Mouse (Mus musculus): ENCODE measurements around the gene Olfr1358.
A peak's percentile ranks its signal among the peaks of the same experiment; 100 is the strongest.
"Not testable (repeated sequence)": the region's sequence is repeated elsewhere in the genome, so short reads cannot be mapped to it uniquely, and the experiment has no call there.

The Olfr1358 gene

GRCm38 (mm10) chr10:78517128-78517527 is at the start of gene Olfr1358:
TSS of gene Olfr1358 (plus strand) at chr10:78517428.
- no peak for DNase-seq (ENCODE audit: low read depth, low spot score)

GRCm38 (mm10) chr10:78467761-78468310 is 49.4 kb upstream of the Olfr1358 start:
- DNase-seq (ENCODE audit: low read depth, low spot score) = no peak

DNA sequence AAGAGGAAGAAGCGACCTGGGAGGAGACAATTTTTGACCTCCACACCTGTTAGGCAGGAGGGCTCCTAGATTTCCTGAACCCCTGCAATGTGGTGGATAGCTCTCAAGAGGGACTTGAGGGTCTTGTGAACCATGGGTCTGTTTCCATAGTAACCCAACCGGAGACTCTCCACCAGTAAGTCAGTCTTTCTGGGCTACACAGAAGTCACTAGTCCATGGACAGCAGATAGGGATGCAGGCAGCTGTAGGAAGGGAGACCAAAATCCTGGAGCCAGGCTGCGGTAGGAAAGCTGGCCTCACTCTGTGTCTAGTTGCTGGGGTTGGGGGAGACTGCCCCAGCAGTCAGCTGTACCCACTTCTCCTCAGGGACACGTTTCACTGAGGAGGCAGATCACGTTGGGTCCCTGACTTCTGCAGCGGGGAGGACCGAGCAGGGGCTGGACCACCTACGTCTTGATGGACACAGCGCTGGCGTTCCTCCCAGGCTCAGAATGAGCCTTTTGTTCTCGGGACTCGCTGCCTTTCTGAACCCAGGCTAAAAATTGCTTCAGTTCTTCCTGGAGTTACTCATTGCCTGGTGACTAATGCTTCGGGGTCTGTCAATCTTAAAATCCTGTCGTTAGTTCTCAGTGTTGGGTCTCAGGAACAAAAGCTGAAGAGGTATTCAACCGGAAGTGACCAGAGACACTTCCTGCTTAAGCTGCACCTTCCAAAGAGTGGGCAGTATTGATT is 46.5 kb upstream of the Olfr1358 start:
- no peak for DNase-seq (ENCODE audit: low read depth, low spot score)

DNA sequence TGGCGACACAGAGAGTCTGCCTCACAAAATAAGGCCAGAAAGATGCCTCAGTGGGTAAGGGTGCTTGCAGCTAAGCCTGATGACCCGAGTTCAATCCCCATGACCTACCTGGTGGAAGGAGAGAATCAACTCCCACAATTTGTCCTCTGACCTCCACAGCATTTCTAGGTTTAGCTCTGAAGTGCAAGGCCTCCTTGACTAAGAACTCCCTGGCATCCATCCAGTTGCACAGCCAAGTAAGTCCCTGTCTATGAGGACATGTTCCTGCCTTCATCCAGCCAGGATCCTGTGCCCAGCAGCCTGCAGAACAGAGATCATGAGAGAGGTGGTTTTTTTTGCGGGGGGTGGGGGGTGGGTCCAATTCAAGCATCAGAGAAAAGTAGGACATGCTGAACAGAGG is 45.2 kb upstream of the Olfr1358 start:
- DNase-seq (ENCODE audit: low read depth, low spot score) = no peak

DNA sequence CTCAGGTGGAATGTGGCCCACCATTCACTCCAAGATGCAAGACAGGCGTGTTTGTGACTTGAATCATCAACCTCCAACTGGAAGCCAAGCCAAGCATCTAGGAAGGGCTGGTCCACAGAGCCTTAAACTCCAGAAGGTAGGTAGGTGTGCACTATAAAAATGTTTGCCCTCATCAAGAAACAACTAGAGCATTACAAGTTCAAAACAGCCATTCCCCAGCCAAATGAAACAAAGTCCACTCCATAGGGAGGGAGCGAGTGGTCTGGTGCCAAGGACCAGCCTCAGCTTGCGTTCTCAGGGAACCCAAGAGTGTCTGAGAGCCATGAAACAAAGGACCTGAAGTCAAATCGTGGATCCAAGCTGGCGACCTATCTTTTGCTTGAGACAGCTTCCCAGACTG is 43.8 kb upstream of the Olfr1358 start:
- DNase-seq (ENCODE audit: low read depth, low spot score) = no peak

GRCm38 (mm10) chr10:78474759-78475158 is 42.5 kb upstream of the Olfr1358 start:
- DNase-seq (ENCODE audit: low read depth, low spot score) = no peak

GRCm38 (mm10) chr10:78476821-78477220 is 40.4 kb upstream of the Olfr1358 start:
- DNase-seq (ENCODE audit: low read depth, low spot score) = no peak

- no peak for DNase-seq (ENCODE audit: low read depth, low spot score)
Measured at GRCm38 (mm10) chr10:78480954-78481927, 36.0 kb upstream of the Olfr1358 start.

DNA sequence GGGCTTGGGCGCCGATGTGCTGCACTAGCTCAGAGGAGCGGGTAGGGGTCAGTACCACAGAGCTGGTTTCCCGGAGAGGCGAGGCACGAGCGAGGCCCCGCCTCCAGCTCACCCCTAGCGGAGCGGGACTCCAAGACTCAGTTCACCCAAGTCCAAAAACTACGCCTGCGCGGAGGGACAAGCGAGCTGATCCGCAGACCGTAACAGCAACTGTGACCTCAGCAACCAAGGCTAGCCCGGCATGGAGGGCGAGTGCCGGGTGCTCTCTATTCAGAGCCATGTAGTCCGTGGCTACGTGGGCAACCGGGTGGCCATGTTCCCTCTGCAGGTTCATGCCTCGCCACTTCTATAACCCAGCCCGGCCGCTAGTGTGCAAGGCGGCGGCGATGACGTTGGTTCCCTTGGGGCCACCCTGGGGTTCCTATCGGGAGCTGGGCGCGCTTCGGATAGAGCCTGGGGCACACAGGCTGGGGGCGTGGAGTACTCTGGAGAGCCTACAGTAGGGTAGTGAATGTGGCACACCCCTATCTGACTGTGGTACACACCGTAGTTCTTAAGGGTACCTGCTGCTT is 35.2 kb upstream of the Olfr1358 start:
- no peak for DNase-seq (ENCODE audit: low read depth, low spot score)

GRCm38 (mm10) chr10:78485369-78485768 is 31.9 kb upstream of the Olfr1358 start:
- DNase-seq (ENCODE audit: low read depth, low spot score) = not testable (repeated sequence)

DNA sequence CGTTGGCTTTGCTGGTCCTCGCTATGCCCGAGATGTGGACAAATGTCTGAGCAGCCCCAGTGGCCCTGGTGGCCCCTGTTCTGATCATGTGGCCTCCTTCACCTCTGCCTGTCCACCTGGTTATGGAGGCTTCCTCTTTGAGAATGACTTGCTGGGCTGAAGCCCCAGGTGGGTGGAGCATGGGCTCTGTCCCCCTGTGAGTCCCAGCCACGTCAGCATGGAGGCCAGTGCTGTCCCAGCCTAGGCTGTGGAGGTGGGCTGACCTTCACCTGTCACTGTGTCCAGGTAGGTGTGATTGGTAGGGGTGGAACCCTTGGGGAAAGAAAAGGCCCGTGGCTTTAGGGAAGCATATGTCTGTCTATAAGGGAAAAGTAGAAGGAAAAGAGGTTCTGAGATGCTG is 30.4 kb upstream of the Olfr1358 start:
- no peak for DNase-seq (ENCODE audit: low read depth, low spot score)

DNA sequence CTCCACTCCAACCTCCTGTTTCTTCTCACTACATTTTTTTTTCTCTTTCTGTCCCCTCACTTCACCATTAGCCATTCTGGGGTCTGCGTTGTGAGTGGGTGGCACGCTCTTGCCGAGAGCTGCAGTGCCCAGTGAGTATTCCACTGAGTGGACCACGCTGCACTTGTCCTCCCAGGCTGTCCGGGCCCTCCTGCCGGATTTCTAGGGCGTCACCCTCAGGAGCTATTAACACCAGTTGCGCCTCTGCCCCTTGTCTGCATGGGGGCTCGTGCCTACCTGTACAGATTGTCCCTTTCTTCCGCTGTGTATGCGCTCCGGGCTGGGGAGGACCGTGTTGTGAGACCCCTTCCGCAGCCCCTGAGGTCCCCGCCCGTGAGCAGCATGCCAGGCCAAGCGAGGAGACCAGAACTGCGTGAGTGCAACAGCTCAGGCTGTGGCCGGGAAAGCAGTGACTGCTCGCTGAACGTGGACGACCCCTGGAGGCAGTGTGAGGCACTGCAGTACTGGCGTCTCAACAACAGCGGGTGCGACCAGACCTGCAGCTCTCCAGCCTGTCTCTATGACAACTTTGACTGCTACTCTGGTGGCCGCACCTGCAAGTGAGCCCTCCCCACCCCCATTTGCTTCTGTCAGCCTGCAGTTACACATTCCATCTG is 29.7 kb upstream of the Olfr1358 start:
- DNase-seq (ENCODE audit: low read depth, low spot score) = peak; percentile 62

GRCm38 (mm10) chr10:78502986-78503733 is 14.1 kb upstream of the Olfr1358 start:
- DNase-seq (ENCODE audit: low read depth, low spot score) = no peak

- no peak for DNase-seq (ENCODE audit: low read depth, low spot score)
Measured at GRCm38 (mm10) chr10:78519792-78520191, 2.6 kb downstream of the Olfr1358 start.

DNA sequence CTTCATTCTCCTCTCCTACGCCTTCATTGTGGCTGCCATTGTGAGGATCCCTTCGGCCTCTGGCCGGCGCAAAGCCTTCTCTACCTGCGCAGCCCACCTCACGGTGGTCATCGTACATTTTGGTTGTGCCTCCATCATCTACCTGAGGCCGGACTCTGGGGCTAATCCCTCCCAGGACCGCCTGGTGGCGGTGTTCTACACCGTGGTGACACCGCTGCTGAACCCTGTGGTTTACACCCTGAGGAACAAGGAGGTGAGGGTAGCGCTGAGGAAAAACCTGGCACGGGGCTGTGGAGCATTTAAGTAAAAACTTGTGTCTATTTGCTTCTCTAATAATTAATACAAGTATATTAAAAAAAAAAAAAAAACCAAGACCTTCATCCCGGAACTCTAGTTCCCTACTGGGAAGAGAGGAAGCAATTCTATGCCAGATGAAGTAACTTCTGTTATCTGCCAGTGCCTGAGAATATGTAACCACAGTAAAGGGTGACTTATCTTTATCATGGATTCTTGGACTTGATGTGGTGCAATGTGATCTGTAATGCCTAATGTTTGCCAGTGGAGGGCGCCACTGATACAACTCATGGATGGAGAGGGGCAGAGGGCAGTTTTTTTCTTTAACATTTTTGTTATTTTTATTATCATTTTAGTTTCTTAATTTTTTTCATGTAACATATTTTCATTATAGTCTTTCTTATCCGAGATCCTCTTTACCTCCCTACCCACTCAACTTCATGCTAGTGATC is 3.2 kb downstream of the Olfr1358 start:
- DNase-seq (ENCODE audit: low read depth, low spot score) = no peak

- DNase-seq (ENCODE audit: low read depth, low spot score) = not testable (repeated sequence)
Measured at GRCm38 (mm10) chr10:78525071-78525470, 7.8 kb downstream of the Olfr1358 start.

GRCm38 (mm10) chr10:78525511-78525910 is 8.3 kb downstream of the Olfr1358 start:
- DNase-seq (ENCODE audit: low read depth, low spot score) = no peak

DNA sequence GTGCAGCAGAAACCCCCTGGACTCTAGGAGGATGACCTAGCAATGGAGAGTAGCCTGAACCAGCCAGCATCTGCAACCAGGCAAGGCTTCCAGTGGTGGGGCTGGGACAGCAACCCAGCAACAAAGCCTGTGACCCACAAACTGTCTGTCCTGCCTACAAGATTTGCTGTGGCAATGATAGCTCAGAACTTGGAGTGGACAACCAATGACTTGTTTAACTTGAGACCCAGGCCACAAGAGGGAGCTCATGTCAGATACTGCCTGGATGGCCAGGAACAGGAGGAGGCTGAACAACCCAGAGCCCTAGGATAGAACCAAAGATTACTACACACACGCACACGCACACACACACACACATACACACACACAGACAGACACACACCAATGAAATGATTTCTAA is 23.7 kb downstream of the Olfr1358 start:
- peak; percentile 2 for DNase-seq (ENCODE audit: low read depth, low spot score)

DNA sequence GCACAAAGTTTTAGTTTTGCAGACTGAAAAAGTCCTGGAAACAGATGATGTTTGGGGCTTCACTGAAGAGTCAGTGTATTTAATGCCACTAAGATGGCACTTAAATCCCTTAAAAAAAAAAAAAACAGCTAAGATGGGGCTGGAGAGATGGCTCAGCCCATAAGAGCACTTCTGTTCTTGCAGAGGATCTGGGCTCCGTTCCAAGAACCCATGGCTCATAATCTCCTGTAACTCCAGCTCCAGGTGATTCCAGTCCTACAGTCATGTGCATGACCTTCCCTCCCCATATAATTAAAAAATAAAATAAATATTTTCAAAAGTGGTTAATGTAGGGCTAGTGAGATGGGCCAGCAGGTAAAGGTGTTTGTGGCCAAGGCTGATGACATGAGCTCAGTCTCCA is 47.8 kb downstream of the Olfr1358 start:
- no peak for DNase-seq (ENCODE audit: low read depth, low spot score)

DNA sequence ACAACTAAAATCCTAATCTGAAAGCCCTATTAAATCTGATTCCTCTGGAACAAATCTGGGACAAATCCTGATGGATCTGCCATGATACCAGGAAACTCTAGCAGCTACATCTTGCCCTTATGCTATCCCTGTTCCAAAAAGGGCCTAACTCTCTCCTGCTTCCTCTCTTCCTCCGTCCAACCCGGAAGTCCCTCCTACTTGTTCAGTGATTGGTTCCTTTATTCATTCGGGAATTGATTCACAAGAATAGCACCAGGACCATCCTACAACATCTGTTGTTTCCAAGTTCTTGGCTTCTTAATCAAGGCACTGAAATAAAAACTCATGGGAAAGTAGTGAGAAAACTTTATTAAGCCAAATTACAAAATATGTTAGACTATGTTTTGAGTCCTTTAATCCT is 52.0 kb downstream of the Olfr1358 start:
- DNase-seq (ENCODE audit: low read depth, low spot score) = no peak
